Mouse (Mus musculus) midbrain, postnatal 0 days (tissue): Measurements from ENCODE around the gene Sptbn1. TPM values are rescaled to one million over a fixed set of nuclear protein-coding genes. Genes with fewer than 3 reads are reported as not detected.

ENCODE experiments used
- ATAC-seq: fragments of 200-750 bp; cut with Nextera tagmentation; 2 replicates; pipeline ENCODE4 v1.8.0; 2017; ENCODE audit warnings: moderate number of reproducible peaks, mild to moderate bottlenecking, moderate TSS enrichment, moderate library complexity; ENCODE audit not compliant: low FRiP score
- DNase-seq: peaks from one replicate; pipeline ENCODE4 v3.0.0-alpha.2; 2015; ENCODE audit warnings: low spot score
- H3K27ac ChIP-seq: fragments of 300-500 bp; sonication (generic); 2 replicates; pipeline ENCODE4 v1.5.1; 2014; ENCODE audit warnings: low read depth, mild to moderate bottlenecking, low read length, mixed read lengths
- H3K27me3 ChIP-seq: fragments of 300-500 bp; sonication (generic); 2 replicates; pipeline ENCODE4 v1.6.1; 2014; ENCODE audit warnings: low read length, control low read depth, mixed read lengths; ENCODE audit not compliant: insufficient read depth
- H3K36me3 ChIP-seq: fragments of 300-500 bp; sonication (generic); 2 replicates; pipeline ENCODE4 v1.6.1; 2014; ENCODE audit warnings: low read length, control low read depth, mixed read lengths; ENCODE audit not compliant: insufficient read depth
- H3K4me1 ChIP-seq: fragments of 300-500 bp; sonication (generic); 2 replicates; pipeline ENCODE4 v1.6.1; 2014; ENCODE audit warnings: mild to moderate bottlenecking, control low read depth, antibody characterized with exemption, low read length, mixed read lengths; ENCODE audit not compliant: insufficient read depth
- H3K4me2 ChIP-seq: fragments of 300-500 bp; sonication (generic); 2 replicates; pipeline ENCODE4 v1.6.1; 2014; ENCODE audit warnings: low read depth, mild to moderate bottlenecking, low read length, mixed read lengths; ENCODE audit not compliant: poor library complexity, severe bottlenecking
- H3K4me3 ChIP-seq: fragments of 300-500 bp; sonication (generic); 2 replicates; pipeline ENCODE4 v1.5.1; 2014; ENCODE audit warnings: low read depth, mild to moderate bottlenecking, low read length, moderate library complexity
- H3K9ac ChIP-seq: fragments of 300-500 bp; sonication (generic); replicated peaks from 2 replicates; pipeline ENCODE4 v1.6.1; 2014; ENCODE audit warnings: mild to moderate bottlenecking, low read length, moderate library complexity, mixed read lengths; ENCODE audit not compliant: poor library complexity, severe bottlenecking
- H3K9me3 ChIP-seq: fragments of 300-500 bp; sonication (generic); 2 replicates; pipeline ENCODE4 v1.6.1; 2016; ENCODE audit warnings: low read length, control low read depth
- CTCF ChIP-seq: IDR thresholded peaks from 2 replicates; pipeline ENCODE4 v1.5.1; 2016; ENCODE audit warnings: antibody characterized with exemption, mild to moderate bottlenecking
- WGBS: fragments of 180-500 bp; shearing (Covaris S2); extraction: QIAGEN DNeasy Blood & Tissue Kit; methylation state at CpG from one replicate; pipeline ENCODE4 v1.1.7; 2014; 5-methylcytosine and 5-hydroxymethylcytosine counted together
- polyA plus RNA-seq: library from polyadenylated mRNA; unstranded; fragments of >200 nt; fragmentation: Nextera tagmentation; extraction: Ambion mirVana; gene quantifications from 2 replicates; pipeline ENCODE4 v1.2.1, GENCODE M21; 2015
- total RNA-seq: library from RNA; depleted of rRNA; stranded (reverse); fragments of >200 nt; gene quantifications from 2 replicates; pipeline ENCODE4 v1.2.3, GENCODE M21; 2014

The Sptbn1 gene
- total and polyA plus RNA-seq, 2 experiments from 2014 or later, result 173 to 294 TPM

DNA sequence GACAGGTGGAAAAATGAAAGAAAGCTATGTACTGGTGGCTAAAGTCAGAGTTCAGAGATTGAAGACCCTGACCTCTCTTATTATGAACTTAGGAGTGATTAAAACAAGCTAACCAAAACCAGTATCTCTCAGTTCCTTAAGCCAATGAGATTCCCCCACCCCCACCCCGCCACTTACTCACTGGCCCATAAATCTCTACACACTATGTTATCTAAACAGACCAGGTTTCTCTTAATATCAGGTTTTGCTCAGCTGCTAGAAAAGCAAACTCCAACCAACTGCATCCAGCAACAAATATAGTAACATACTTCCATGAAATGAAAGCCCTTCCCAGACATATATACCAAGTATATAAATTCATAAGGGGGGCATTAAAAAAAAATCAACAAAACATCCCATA, 73.2 kb downstream of the Sptbn1 start:
- 91% methylated on average over 1 of the region's 1 CpGs for WGBS
- Histone ChIP-seq H3K4me2 (no peak overlapping the region), H3K27ac (no peak overlapping the region), H3K9ac (no peak overlapping the region), H3K9me3 (no peaks in the 10 kb centered on the region), H3K4me3 (no peak overlapping the region), H3K36me3 (no peaks in the 10 kb centered on the region), H3K27me3 (no peaks in the 10 kb centered on the region), H3K4me1 (no peaks in the 10 kb centered on the region)
- TF ChIP-seq CTCF, result no peak
- ATAC-seq (no peak), DNase-seq (no peak)

DNA sequence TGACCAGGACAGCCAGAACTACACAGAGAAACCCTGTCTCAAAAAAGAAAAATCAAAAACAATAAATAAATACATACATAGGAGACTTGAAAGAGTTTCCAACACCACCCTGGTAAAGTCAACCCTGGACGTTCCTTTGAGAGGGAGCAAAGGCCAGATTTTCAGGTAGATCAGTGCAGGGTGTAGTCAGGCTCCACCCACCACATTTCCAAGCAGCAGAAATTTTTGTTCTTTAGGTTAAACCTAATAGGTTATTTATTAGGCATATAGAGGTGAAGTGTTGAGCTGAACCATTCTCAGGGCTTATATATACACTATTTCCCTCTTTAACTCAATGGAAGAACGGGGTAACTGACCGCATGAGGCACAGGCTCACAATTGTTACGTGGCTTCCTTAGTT, 77.0 kb downstream of the Sptbn1 start:
- Histone ChIP-seq H3K9ac (no peak overlapping the region), H3K4me1 (peaks cover 4% of the 10 kb centered on the region; the same call in 1 of the 2 replicates), H3K36me3 (no peaks in the 10 kb centered on the region), H3K4me2 (no peak overlapping the region), H3K27me3 (no peaks in the 10 kb centered on the region), H3K27ac (no peak overlapping the region), H3K9me3 (no peaks in the 10 kb centered on the region), H3K4me3 (no peak overlapping the region)
- no peak for TF ChIP-seq CTCF
- 89% methylated on average over 4 of the region's 4 CpGs for WGBS
- no peak for DNase-seq
- no peak for ATAC-seq

DNA sequence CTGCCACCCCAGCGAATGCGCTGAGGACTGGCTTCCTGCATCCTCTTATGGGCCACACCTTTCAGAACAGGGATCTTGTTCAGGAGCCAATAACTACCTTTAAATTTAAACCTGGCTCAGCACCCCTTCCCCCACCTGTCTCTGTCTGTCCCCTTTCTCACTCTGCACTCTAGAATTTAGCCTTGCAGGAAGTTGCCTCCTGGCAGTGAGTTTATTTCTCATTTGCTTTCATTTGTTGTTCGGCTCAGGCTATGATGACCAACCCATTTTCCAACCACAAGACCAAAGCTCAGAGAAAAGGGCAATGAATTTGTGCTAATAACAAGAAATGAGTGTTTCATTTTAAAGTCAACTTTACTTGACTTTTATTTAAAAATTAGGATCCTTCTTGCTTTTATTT, 77.9 kb downstream of the Sptbn1 start:
- ATAC-seq, result no peak
- Histone ChIP-seq H3K4me2 (no peak overlapping the region), H3K27me3 (no peaks in the 10 kb centered on the region), H3K9ac (no peak overlapping the region), H3K9me3 (no peaks in the 10 kb centered on the region), H3K4me3 (no peak overlapping the region), H3K27ac (no peak overlapping the region), H3K36me3 (no peaks in the 10 kb centered on the region), H3K4me1 (peaks cover 4% of the 10 kb centered on the region; the same call in 1 of the 2 replicates)
- DNase-seq, result no peak
- whole genome bisulfite sequencing, result 95% methylated on average over 3 of the region's 3 CpGs
- no peak for TF ChIP-seq CTCF

DNA sequence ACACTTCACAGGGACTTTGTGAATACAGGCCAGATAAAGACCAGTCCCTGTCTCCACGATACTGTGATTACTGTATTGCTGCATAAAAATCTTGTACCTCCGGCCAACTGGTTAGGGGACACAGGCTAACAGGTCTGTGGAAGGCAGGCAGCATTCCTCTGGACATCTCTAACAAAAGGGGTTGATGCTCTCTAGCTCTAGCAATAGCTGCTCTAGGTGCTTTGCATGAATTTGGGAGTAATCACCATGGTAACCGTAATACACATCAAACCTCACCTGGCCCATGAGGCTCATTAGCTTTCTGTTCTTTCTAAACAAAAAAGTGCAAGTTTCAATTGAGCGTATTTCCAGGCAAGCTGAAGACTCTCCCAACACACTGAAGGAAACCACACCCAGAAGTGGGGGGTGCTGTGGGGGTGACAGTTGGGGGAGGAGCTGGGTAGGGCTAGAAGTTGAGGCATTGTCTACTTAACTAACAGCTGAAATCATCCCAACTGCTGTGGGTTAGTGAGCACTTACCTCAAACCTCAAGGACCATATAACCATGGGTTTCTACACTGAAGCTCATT, 81.0 kb downstream of the Sptbn1 start:
- ATAC-seq (0 out of 2 replicates have a peak, but pooled peaks have one; percentile 16), DNase-seq (no peak)
- peaks cover 4% of the 10 kb centered on the region; the same call in 1 of the 2 replicates for H3K36me3 ChIP-seq
- no peak overlapping the region for H3K9ac ChIP-seq
- no peaks in the 10 kb centered on the region for H3K27me3 ChIP-seq
- 67% methylated on average over 4 of the region's 4 CpGs for WGBS
- no peak overlapping the region for H3K27ac ChIP-seq
- H3K4me2 ChIP-seq, result no peak overlapping the region
- H3K4me3 ChIP-seq, result no peak overlapping the region
- H3K9me3 ChIP-seq, result no peaks in the 10 kb centered on the region
- peaks cover 4% of the 10 kb centered on the region; the same call in 1 of the 2 replicates for H3K4me1 ChIP-seq
- TF ChIP-seq CTCF, result no peak

DNA sequence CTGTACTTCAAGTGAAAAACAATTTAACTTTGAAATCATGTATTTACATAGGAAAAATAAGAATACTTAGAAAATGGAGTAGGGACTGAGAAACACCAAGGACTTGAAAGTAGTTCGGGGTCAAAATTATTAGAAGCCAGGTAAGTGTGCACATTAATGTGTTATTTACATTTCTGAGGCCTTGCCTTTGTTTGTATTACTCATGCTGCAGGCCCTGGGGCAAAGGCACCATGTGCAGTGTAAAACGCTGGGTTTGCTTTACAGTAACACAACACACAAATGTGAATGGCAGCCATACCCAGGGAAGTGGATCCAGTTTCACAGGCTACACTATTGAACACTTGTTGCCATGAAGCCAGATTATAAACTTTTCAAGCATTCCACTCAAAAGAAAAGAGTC, 83.4 kb downstream of the Sptbn1 start:
- H3K4me2 ChIP-seq, result no peak overlapping the region
- no peak overlapping the region for H3K4me3 ChIP-seq
- TF ChIP-seq CTCF, result no peak
- H3K9ac ChIP-seq, result no peak overlapping the region
- no peak overlapping the region for H3K27ac ChIP-seq
- H3K4me1 ChIP-seq, result peaks cover 4% of the 10 kb centered on the region; the same call in 1 of the 2 replicates
- no peaks in the 10 kb centered on the region for H3K27me3 ChIP-seq
- no peaks in the 10 kb centered on the region for H3K9me3 ChIP-seq
- DNase-seq (no peak), ATAC-seq (no peak)
- 78% methylated on average over 2 of the region's 2 CpGs for WGBS
- peaks cover 4% of the 10 kb centered on the region; the same call in 1 of the 2 replicates for H3K36me3 ChIP-seq

DNA sequence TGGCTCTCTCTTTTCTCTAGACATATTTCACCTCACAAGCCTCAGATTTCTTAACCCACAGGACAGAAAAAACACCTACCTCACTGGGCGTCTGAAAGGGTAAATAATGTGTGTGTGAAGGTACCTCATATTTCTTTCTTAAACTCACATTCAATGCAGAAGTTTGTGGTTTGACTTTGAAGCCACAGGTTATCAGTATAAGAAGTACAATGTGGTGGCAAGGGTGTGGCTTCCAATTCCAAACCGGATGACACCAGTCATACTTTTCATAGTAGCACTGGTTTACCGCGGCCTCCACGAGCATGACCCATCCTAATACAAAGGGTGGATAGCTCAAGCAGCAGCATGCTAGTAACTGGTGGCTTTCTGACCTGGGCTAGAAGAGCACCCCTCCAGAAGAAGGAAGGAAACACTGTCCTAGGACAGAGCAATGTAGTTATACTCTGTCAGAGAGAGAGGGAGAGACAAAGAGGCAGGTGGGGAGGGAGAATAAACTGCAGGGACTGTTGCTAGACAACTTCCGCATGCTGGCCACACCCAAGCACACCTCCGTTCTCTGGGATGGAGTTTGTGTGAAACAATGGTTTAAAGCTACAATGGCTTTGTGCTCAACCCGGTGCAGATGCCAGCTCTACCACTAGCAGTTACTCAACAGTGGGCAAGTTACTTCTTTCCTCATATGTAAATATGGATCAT, 85.1 kb downstream of the Sptbn1 start:
- ATAC-seq, result no peak

More for the DNA sequence above, 85.1 kb downstream of the Sptbn1 start:
- 89% methylated on average over 8 of the region's 8 CpGs for WGBS
- H3K4me3 ChIP-seq, result no peak overlapping the region
- no peak overlapping the region for H3K9ac ChIP-seq
- H3K9me3 ChIP-seq, result no peaks in the 10 kb centered on the region
- peaks cover 4% of the 10 kb centered on the region; the same call in 1 of the 2 replicates for H3K4me1 ChIP-seq
- no peak for TF ChIP-seq CTCF
- H3K27ac ChIP-seq, result no peak overlapping the region
- H3K27me3 ChIP-seq, result no peaks in the 10 kb centered on the region
- no peak overlapping the region for H3K4me2 ChIP-seq
- DNase-seq, result no peak
- peaks cover 4% of the 10 kb centered on the region; the same call in 1 of the 2 replicates for H3K36me3 ChIP-seq
